Mouse (Mus musculus): ENCODE results near the gene Acot8. TPM values are rescaled to one million over a fixed set of nuclear protein-coding genes. Genes with fewer than 3 reads are reported as not detected.
"Not testable (repeated sequence)": the region's sequence is repeated elsewhere in the genome, so short reads cannot be mapped to it uniquely, and the experiment has no call there.

Acot8 gene
- total RNA-seq, 2 experiments from 2014 or later, result 12.4 to 12.5 TPM

DNA sequence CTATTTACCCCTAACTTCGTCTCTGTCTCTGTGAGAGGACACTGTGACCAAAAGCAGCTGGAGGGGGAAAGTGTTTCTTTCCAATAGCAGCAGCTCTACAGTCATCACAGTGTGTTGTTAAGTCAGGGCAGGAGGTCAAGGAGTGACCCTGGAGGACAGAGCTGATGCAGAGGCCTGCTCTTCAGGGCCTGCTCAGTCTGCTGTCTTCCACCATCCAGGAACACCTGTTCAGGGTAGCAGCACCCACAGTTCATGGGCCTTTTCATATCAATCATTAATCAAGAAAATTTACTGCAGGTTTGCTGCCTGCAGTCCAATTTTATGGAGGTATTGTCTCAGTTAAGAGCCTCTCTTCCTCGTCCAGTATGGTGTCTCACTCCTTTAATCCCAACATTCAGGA is 8.9 kb upstream of the Acot8 start:
- no peak for DNase-seq

DNA sequence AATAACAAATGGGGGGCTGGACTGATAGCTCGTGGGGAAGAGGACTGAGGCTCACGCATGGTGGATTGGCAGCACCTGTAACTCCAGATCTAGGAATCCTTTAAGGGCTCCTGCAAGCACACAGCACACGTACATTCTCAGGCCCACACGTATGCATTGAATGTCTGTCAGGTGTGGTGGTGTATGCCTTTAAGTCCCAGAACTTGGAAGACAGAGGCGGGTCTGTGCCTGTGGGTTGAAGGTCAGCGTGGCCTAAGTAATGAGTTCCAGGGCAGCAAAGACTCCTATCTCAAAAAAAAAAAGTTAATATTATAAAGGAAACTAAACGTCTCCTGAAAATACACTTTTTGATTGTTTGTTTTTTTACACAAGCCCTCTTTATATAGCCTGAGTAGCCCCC is 1.9 kb upstream of the Acot8 start:
- DNase-seq, result no peak

DNA sequence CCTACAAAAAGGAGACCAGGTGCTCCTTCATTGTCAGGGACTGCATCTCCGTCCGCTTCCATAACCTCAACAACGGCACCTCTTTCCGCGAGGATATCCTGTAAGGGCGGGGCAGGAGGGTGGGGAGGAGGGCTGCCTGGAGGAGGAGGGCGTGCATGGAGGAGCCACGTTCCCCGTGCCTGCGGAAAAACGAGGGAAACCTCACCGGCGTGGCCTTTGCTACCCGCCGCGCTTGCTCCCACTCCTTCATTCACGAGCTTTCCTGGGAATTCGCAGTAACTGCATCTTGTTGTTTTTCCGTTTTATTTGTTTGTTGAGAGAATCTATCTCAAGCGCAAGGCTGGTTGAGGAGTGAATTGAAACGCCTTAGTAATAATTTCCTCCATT is 643 bp upstream of the Acot8 start:
- DNase-seq, result no peak

DNA sequence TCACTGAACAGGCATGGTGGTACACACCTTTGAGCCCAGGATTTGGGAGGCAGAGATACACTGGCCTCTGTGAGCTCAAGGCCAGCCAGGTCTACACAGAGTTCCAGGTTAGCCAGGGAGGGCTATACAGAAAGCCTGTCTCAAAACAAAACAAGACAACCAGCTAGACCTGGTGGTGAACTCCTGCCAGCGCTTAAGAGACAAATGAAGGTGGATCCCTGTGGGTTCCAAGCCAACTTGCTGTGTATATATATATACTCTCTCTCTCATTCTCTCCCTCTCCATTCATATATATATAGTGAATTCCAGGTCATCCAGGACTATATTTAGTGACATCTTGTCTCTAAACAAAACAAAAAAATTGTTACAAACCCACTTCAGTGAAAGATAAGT is 765 bp downstream of the Acot8 start:
- DNase-seq, result no peak

DNA sequence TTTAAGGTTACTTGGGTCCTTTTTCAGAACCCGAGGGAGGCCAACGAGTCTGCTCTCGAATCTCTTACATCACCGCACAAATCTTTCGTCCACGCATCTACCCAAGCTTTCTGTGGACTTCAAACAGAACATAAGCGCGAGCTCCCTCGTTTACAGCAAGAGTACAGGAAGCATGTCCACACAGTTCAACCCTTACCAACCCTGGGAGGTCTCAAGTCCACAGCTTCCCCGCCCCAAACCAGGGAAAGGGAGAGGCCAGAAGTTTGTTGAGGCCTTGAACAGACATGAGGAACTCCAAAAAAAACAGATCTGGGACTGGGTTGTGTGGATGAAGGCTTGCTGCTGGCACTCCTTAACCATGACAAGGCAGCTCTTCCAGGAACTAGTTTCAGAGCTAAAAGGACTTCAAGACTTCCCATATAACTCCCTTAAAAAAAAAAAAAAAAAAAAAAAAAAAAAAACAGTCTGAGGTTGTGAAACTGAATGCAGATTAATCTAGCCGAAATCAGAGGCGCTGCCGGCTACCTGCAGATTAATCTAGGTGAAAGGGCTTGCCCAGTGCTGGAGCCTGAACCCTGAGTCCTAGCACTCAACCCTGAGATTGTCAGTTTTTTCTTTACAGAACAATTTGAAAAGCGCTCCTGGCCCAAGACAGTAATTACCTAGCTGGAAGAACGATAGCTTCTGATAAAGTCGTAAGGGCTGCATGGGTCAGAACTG is 1.3 kb downstream of the Acot8 start:
- no peak for DNase-seq

DNA sequence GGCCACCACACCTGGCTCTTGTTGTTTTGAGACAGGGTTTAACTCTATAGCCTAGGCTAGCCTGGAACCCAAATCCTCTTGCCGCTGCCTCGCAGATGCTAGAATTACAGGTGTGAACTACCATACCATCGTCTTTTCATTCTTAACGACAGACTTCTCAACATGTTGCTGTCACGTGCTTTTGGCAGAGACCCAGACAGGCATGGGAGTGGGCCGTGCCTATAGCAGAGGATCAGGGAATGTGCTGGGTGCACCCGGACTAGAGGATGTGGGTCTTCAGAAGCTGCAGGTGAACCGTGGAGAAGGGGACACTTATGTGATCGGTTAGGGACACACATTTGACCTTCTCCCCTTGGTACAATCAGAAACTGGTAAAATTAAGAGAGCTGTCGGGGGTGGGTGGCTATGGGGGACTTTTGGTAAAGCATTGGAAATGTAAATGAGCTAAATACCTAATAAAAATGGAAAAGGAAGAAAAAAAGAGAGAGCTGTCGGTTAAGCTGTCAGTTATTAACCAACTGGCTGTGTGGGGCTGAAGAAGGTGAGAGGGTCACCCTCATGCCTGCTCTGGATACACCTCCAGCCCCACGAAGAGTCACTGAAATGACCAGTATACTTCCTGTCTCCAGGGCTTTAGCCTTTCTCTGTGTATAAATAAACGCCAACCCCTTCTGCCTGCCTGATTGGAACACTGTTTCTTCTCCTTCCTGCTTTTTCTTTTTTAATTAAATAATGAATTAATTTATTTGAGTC is 4.3 kb downstream of the Acot8 start:
- no peak for DNase-seq

DNA sequence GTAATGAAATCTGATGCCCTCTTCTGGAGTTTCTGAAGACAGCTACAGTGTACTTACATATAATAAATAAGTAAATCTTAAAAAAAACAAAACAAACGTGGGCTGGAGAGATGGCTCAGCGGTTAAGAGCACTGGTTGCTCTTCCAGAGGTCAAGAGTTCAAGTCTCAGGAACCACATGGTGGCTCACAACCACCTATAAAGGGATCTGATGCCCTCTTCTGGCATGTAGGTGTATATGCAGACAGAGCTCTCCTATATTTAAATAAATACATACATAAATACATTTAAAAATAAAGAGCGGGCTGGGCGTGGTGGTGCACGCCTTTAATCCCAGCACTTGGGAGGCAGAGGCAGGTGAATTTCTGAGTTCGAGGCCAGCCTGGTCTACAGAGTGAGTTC is 6.1 kb downstream of the Acot8 start:
- DNase-seq, result not testable (repeated sequence)

DNA sequence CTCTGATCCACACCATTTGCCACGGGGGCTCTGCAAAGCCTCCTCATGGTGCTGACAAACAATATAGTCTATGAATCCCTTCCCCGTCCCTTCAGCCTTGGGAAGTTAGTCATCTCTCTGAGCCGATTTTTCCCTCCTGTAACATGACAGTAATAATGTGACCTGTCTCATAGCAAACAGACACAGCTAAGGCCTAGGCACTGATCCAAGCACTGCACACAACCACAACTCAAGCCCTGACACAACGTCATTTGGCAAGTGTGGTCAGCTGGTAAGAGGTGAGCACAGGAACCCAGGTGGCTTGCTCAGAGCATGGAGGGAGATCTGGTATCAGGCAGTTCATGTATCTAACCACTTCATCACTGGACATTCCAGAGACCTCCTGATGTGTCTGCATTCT is 8.8 kb downstream of the Acot8 start:
- DNase-seq, result no peak

DNA sequence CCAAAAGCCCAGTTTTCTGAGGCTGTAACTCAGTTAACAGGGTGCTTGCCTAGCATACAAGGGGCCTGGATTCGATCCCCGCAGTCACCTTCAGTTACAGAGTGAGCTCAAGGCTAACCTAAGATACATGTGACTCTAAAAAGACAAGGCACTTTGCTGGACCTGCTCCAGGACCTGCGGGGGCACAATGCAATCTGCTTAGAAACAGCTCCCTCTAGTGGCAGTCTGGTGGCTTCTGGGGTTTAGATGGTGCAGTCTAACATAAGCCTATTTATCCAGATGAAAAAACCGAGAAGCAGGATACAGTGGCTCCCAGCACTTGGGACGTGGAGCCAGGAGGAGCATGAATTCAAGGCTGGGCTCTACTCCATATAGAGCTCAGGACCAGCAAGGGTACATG is 10.4 kb downstream of the Acot8 start:
- DNase-seq, result peak; percentile 84 to 91

DNA sequence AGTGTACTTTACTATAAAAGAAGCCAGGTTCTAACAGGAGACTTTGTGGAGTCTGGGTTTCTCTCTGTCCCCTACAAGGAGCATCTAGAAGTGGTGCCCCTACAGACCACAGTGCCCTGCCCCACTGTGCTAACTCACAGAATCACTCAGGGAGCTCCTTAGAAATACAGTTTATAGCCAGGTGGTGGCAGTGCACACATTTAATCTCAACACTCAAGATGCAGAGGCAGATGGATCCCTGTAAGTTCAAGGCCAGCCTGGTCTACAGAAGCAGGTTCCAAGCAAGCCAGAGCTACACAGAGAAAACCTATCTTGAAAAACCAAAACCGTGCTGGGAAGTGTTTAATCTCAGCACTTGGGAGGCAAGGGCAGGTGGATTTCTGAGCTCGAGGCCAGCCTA is 10.9 kb downstream of the Acot8 start:
- DNase-seq, result peak in 1 of 2 experiments; percentile 29

DNA sequence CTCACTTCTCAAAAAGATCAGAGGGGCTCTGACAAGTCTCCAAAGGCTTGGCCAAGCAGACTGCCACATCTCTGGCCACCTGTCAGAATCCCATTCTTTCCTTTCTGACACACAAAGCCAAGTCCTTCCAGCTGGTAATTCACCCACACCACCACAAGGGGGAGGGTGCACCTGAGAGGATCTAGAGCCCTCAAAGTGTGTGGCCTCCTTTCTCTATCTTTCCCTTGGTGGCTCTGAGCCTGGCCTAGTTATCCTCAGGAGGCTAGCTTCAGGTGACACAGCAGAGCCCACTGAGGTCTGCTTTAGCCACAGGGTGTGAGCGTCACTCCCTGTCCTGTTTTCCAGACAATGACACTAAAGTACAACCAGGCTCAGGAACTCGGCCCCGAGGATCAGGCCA is 11.4 kb downstream of the Acot8 start:
- peak; percentile 51 to 71 for DNase-seq

DNA sequence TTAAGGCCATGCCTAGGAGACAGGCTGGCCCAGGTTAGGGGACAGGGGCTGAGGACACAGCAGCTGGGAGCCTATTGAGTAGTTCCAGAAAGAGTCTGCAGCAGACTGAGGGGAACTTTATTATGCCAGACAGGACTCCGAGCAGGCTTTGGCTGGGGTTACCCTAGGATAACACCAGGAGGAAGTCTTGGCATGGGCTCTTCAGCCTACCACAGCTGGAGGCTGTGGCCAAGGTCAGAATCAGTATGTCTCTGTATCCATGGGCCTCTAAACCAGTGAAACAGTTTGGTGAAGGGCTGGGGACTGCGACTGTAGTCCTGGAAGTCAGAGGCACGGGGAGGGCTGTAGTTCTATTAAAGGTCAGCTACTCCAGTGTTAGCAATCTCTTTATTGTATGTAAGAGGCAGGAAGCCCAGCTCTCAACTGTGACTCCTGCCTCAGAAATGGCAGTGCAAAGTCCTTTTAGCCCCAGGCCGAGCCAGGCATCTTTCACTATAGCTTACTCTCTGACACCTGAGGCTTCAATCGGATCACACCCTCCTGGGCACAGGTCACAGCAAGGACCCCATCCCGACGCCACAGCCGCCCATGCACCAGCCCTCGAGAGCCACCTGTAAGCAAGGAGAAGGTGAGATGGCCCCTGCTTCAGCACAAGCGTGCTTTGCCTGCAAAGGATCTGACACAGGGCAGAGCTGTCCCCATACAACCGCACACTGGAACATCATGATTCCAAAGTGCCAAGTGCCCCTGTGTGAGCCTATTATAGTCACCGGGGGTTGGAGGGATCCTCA is 12.1 kb downstream of the Acot8 start:
- DNase-seq, result no peak

DNA sequence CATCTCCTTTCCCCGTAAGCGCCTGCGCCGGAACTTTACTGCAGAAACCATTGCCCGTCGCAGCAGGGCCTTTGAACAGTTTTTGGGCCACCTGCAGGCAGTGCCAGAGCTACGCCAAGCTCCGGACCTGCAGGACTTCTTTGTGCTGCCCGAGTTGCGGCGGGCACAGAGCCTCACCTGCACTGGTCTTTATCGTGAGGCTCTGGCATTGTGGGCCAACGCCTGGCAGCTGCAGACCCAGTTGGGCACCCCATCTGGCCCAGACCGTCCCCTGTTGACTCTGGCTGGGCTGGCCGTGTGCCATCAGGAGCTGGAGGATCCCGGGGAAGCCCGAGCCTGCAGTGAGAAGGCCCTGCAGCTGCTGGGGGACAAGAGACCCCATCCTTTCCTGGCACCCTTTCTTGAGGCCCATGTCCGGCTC is 12.8 kb downstream of the Acot8 start:
- DNase-seq, result no peak

DNA sequence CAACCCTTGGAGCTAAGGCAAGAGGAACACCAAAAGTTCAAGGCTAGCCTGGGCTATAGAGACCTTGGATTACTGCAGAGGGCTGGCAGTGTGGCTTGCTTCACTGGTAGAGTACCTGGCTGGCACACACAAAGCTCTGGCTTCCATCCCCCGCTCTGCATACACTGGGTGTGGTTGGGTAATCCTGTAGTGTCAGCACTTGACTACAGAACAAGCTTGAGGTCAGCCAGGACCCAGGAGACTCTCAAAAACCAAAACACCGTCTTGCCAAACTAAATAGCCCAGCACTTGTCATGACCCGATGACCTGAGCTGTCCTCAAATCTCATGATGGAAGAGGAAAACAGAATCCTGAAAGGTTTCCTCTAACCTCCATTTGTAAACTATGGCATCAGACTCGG is 14.2 kb downstream of the Acot8 start:
- peak; percentile 29 to 33 for DNase-seq

DNA sequence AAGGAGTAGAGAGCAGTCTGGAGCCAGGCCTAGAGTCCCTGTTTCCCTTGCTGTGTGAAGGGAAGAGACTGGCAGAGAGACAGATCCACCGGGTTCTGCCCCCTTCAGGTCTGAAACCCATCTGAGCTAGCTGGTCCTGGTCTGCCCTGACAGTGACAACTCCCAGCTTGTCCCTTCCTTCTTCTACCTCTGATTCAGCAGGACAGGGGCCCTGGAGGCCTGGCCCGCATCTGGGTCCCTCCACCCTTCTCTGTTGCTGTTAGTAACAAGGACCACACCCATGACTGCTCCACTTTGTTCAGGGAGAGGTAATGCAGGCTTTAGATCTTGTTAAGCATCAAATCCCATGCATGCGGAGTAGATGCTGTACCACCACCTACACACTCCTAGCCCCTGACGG is 16.3 kb downstream of the Acot8 start:
- DNase-seq, result peak in 1 of 2 experiments; percentile 26

DNA sequence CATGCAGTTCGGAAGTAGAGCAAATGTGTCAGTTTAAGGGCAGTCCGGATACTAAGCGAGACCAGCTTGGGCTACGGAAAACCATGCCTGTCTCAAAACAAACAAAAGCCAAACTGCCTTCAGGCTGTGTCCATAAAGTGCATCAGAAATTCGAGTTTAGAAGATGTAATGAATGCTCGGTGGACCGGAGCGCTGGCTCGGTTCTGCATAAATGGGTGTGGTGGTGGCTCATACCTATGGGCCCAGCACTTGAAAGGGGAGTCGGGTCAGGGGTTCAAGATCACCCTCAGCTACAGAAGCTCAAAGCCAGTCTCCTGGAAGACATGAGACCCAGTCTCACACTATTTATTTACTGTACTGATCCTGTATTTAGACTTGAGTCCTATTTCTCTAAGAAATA is 16.9 kb downstream of the Acot8 start:
- no peak for DNase-seq

DNA sequence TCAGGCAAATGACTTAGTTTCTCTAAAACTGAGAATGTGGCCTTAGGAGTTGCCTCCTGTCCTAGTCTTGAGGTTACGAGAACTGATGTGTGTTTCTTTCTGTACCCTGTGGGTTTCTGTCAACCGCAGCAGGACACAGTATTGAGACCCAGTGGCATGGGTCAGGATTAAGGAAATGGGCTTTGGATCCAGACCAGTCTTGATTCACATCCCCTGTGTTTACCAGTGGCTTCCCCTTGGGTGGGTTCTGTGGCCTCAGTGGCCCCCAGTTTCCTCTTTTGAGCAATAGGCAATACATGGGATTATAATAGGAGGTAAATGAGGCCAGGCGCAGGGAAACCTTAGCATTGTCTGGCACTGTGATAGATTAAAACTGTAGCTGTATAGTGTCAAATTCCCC is 17.6 kb downstream of the Acot8 start:
- DNase-seq, result peak in 1 of 2 experiments; percentile 36

DNA sequence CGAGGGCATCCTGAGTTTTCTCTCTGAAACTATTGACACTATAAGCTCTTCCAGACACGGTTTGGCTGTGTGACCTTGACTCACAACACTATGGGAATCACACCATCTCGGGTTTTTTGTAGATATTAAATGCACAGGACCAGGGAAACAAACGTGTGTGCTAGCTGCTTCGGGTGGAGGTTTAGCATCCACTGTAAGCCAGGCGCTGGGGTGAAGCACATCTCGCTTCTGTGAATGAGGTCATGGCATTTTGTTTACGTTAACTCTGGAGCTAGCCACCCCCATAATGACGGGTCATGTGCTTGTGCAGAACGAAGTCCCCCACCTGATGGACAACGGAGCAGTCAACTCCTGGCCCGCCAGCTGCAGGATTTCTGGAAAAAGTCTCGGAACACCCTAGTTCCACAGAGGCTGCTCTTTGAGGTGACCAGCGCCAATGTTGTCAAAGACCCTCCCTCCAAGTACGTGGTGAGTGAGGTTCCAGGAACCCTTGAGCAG is 18.2 kb downstream of the Acot8 start:
- no peak for DNase-seq

DNA sequence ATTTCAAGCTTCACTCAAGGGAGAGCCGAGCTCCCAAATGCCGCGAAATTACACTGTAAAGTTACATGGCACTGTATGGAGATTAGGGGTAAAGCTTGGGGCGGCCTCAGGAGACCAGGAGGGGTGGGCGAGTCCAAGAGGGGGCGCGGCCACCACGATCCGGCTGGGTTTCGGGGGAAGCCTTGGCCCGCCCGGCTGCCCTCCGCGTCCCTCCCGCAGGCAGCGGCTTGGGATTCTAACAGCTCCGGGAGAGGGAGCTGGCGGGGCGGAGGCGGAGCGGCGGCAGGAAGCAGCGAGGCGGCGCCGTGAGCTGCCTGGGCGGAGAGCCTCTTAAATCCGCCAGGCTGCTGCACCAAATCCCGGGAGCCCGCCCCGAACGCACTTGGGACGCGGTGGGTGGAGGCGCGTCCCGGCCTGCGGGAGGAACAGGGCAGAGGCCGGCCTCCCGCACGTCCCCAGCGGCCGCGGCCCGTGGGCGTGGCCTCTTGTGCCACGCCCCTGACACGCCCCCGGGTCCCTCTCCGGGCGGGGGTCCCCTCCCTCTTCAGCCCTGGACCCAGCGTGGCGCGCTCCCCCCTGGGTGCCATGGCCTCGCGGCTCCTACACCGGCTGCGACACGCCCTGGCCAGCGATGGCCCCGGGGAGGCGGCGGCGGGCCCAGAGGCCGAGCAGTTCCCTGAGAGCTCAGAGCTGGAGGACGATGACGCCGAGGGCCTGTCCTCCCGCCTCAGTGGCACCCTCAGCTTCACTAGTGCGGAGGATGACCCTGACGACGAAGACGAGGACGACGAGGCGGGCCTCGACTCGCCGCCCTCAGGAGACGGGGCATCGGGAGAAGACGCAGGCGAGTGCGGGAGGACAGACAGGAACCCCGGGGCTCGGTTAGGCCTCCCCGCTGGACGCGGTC is 18.9 kb downstream of the Acot8 start, which contains the start of gene Snx21:
Gene Snx21, plus strand, starts transcription at position 343 of the 907 bp plus-strand sequence.
- peak; percentile 91 to 97 for DNase-seq

DNA sequence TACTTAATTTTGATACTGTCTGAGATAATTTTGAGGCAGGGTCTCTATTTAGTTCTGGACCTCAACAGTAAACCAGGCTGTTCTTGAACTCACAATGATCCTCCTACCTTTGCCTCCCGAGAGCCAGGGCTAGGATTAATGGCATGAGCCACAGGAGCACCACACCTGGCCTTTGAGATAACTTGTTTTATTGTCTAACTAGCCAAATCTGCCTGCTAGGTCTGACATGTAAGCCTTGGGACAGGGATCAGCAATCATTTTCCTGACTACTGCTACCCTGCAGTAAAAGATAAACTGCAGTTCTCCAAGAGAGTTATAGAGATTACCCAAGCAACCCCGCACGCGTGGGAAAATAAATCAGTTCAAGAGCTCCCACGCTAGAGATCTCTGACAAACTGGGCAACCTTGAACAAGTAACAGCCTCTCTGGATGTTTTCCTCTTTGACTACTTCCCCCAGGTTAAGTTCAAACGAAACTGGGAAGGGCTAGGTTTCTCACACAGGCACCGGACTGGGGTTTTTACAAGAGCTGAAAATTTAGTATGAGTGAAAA is 19.7 kb downstream of the Acot8 start:
- DNase-seq, result no peak

DNA sequence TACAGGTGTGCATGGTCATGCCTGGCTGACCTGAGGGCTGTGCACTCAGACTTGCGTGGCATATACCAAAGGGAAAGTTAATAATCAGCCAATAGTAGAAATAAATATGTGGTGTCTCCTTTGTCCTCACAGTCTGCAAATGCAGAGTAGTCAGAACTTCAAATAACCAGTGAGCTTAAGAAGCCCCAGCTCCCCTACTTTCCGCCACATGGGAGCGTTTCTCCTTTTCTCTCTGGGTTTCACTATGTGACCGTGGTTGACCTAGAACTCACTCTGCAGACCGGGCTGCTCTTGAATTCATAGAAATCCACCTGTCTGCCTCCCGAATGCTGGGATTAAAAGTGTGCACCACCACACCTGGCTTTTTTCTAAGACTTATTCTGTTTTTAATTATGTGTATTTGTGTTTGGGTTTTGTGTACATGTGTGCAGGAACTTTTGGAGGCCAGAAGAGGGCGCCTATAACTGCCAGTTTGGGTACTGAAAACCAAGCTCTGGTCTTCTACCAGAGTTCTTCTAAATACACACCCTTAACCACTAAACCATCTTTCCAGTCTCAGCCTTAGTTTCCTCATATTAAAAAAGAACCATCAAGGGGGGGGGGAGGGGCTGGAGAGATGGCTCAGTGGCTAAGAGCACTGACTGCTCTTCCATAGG is 20.6 kb downstream of the Acot8 start:
- no peak for DNase-seq

Data from heart, adult 18-20 months (tissue).